Mouse (Mus musculus): Measurements from ENCODE around the gene Dvl1. TPM values are rescaled to one million over a fixed set of nuclear protein-coding genes. Genes with fewer than 3 reads are reported as not detected.

Gene Dvl1
- polyA plus RNA-seq, 1 experiment from 2014 or later, result 6.6 TPM

GRCm38 (mm10) chr4:155843231-155843630, 4.0 kb upstream of the Dvl1 start:
- Histone ChIP-seq H3K4me3 (ENCODE audit: low read depth, low read length) (no peak overlapping the region), H3K36me3 (ENCODE audit: control insufficient read depth, insufficient read depth, low read length) (peaks cover 10% of the 10 kb centered on the region; the same call in 1 of the 2 replicates), H3K4me2 (replicated peaks; ENCODE audit: low read depth, low read length) (no peak overlapping the region), H3K9ac (replicated peaks; ENCODE audit: low read depth, low read length) (no peak overlapping the region), H3K9me3 (ENCODE audit: control insufficient read depth, low read depth, low read length) (no peaks in the 10 kb centered on the region), H3K27me3 (ENCODE audit: control insufficient read depth, insufficient read depth, low read length) (no peaks in the 10 kb centered on the region), H3K4me1 (ENCODE audit: control insufficient read depth, insufficient read depth, low read length) (peaks cover 33% of the 10 kb centered on the region), H3K27ac (ENCODE audit: low read length) (no peak overlapping the region)
- ATAC-seq (ENCODE audit: insufficient number of reproducible peaks, insufficient read depth, low FRiP score, low read depth), result no peak
- 94% methylated on average over 5 of the region's 5 CpGs for WGBS

DNA sequence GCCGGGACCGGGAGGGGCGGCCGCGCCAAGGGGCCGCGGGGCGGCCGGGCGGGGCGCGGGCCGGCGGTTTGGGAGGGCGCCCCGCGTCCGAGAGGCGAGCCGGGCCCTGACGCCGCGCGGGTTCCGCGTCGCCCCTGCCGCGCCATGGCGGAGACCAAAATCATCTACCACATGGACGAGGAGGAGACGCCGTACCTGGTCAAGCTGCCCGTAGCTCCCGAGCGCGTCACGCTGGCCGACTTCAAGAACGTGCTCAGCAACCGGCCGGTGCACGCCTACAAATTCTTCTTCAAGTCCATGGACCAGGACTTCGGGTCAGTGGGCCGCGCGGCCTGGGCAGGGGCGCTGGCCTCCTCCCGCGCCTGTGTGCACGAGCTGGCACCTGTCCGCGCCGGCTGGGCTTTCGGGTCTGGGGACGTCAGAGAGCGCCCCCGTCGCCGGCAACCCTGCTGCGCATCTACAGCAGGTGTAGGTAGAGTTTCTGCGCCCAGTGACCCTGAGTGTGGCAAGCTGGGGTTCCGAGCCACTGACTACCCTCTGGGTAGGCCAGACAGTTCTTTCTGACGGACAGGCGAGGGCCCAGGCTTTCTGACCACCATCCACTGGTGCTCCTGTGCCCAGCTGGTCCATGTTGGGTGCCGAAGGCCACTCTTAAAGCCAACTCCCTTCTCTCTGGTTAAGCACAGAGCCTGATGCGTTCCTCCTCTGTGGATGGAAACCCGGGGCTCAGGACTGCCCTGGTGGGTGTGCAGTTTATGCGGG, 570 bp downstream of the Dvl1 start:
- no peaks in the 10 kb centered on the region for H3K27me3 ChIP-seq (ENCODE audit: control insufficient read depth, insufficient read depth, low read length)
- 2% methylated on average over 54 of the region's 69 CpGs for whole genome bisulfite sequencing
- H3K9ac ChIP-seq (replicated peaks; ENCODE audit: low read depth, low read length), result peak overlapping the region; percentile 86
- no peaks in the 10 kb centered on the region for H3K9me3 ChIP-seq (ENCODE audit: control insufficient read depth, low read depth, low read length)
- peaks cover 19% of the 10 kb centered on the region for H3K4me1 ChIP-seq (ENCODE audit: control insufficient read depth, insufficient read depth, low read length)
- H3K27ac ChIP-seq (ENCODE audit: low read length), result no peak overlapping the region
- H3K4me2 ChIP-seq (replicated peaks; ENCODE audit: low read depth, low read length), result peak overlapping the region; percentile 92
- peaks cover 6% of the 10 kb centered on the region; the same call in 1 of the 2 replicates for H3K36me3 ChIP-seq (ENCODE audit: control insufficient read depth, insufficient read depth, low read length)
- peak; percentile 10 for ATAC-seq (ENCODE audit: insufficient number of reproducible peaks, insufficient read depth, low FRiP score, low read depth)
- H3K4me3 ChIP-seq (ENCODE audit: low read depth, low read length), result peak overlapping the region; percentile 67

DNA sequence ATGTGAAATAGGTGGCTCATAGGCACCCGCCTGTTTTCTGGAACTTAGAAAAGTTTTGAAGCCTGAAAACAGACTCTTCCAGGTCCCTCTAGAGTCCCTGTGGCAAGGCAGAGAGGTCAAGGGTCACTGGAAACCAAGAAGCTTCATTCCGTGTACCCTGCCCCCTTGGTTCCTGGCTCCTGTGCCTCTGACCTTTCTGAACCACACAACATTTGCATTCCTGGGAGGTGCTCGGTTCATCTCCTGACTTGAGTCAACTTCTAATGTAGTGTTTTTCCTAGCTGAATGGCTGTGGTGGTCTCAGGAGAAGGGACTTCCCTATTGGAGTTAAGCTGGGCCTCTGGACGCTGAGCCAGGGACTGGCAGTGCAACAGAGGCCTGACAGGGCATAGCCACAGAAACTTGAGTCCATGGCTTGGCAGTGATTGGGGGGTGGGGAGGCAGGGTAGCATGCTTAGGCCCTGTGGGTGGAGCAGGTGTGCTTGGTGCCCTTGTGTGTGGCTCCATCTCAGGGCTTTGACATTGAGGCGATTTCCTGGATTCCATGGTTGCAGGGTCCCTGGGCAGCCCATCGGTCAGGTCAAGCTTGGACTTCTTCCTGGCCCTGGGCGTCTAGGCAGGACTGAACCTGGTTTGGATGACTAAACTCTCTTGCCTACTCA, 1.4 kb downstream of the Dvl1 start:
- no peak for ATAC-seq (ENCODE audit: insufficient number of reproducible peaks, insufficient read depth, low FRiP score, low read depth)
- 47% methylated on average over 7 of the region's 7 CpGs for WGBS
- H3K27ac ChIP-seq (ENCODE audit: low read length), result no peak overlapping the region

DNA sequence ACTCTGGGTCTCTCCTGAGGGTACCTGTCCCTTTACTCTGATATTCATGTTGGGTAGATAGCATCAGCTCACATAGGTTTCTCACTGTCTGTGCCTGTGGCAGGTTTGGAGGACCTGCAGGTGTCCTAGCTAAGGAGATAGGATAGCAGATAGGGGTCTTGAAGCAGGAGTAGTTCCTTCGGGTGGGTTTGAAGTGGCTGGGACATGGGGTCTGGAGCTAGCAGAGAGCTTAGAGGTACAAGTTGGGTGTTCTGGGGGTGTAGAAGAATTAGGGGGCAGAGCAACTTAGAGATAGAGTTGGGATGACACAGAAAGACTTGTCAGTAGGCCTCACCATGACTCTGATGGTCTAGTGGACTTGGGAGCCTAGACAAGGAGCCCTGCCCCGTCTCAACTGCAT, 2.2 kb downstream of the Dvl1 start:
- Histone ChIP-seq H3K27me3 (ENCODE audit: control insufficient read depth, insufficient read depth, low read length) (no peaks in the 10 kb centered on the region), H3K36me3 (ENCODE audit: control insufficient read depth, insufficient read depth, low read length) (peaks cover 4% of the 10 kb centered on the region), H3K9me3 (ENCODE audit: control insufficient read depth, low read depth, low read length) (no peaks in the 10 kb centered on the region), H3K4me3 (ENCODE audit: low read depth, low read length) (no peak overlapping the region), H3K27ac (ENCODE audit: low read length) (no peak overlapping the region), H3K4me2 (replicated peaks; ENCODE audit: low read depth, low read length) (no peak overlapping the region), H3K9ac (replicated peaks; ENCODE audit: low read depth, low read length) (no peak overlapping the region), H3K4me1 (ENCODE audit: control insufficient read depth, insufficient read depth, low read length) (peaks cover 19% of the 10 kb centered on the region)
- no peak for ATAC-seq (ENCODE audit: insufficient number of reproducible peaks, insufficient read depth, low FRiP score, low read depth)
- 85% methylated on average over 2 of the region's 2 CpGs for WGBS

More for the DNA sequence above, 1.4 kb downstream of the Dvl1 start:
- Histone ChIP-seq H3K4me2 (replicated peaks; ENCODE audit: low read depth, low read length) (peak overlapping the region; percentile 92), H3K4me1 (ENCODE audit: control insufficient read depth, insufficient read depth, low read length) (peaks cover 19% of the 10 kb centered on the region), H3K9me3 (ENCODE audit: control insufficient read depth, low read depth, low read length) (no peaks in the 10 kb centered on the region), H3K36me3 (ENCODE audit: control insufficient read depth, insufficient read depth, low read length) (no peaks in the 10 kb centered on the region), H3K9ac (replicated peaks; ENCODE audit: low read depth, low read length) (peak overlapping the region; percentile 86), H3K4me3 (ENCODE audit: low read depth, low read length) (peak overlapping the region; percentile 67), H3K27me3 (ENCODE audit: control insufficient read depth, insufficient read depth, low read length) (no peaks in the 10 kb centered on the region)

- 85% methylated on average over 3 of the region's 3 CpGs for WGBS
- Histone ChIP-seq H3K4me3 (ENCODE audit: low read depth, low read length) (no peak overlapping the region), H3K27me3 (ENCODE audit: control insufficient read depth, insufficient read depth, low read length) (no peaks in the 10 kb centered on the region), H3K27ac (ENCODE audit: low read length) (no peak overlapping the region), H3K36me3 (ENCODE audit: control insufficient read depth, insufficient read depth, low read length) (peaks cover 9% of the 10 kb centered on the region), H3K9me3 (ENCODE audit: control insufficient read depth, low read depth, low read length) (no peaks in the 10 kb centered on the region), H3K4me2 (replicated peaks; ENCODE audit: low read depth, low read length) (no peak overlapping the region), H3K4me1 (ENCODE audit: control insufficient read depth, insufficient read depth, low read length) (peaks cover 19% of the 10 kb centered on the region), H3K9ac (replicated peaks; ENCODE audit: low read depth, low read length) (no peak overlapping the region)
- ATAC-seq (ENCODE audit: insufficient number of reproducible peaks, insufficient read depth, low FRiP score, low read depth), result no peak
These were observed 2.7 kb downstream of the Dvl1 start for GRCm38 (mm10) chr4:155849792-155850451.

DNA sequence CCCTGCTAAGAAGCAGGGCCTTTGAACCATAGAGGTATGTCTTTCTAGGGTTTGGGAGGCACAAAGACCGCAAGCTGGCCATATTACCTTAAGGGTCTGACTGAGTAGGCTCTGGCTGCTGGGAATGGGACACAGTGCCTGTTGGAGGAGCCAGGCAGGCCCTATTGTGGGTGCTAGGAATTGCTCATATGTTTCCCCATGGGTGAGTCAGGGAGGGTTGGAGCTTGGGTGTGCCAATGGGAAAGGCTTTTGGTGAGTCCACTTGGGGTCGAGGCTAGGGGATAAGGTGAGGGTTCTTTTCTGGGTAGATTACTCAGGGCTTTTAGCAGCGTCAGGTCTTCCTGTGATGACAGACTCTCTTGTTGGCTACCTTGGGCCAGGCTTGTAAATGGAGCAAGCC, 4.2 kb downstream of the Dvl1 start:
- H3K27ac ChIP-seq (ENCODE audit: low read length), result no peak overlapping the region
- H3K4me1 ChIP-seq (ENCODE audit: control insufficient read depth, insufficient read depth, low read length), result peaks cover 19% of the 10 kb centered on the region
- no peaks in the 10 kb centered on the region for H3K9me3 ChIP-seq (ENCODE audit: control insufficient read depth, low read depth, low read length)
- H3K9ac ChIP-seq (replicated peaks; ENCODE audit: low read depth, low read length), result no peak overlapping the region
- no peaks in the 10 kb centered on the region for H3K27me3 ChIP-seq (ENCODE audit: control insufficient read depth, insufficient read depth, low read length)
- ATAC-seq (ENCODE audit: insufficient number of reproducible peaks, insufficient read depth, low FRiP score, low read depth), result no peak
- peaks cover 21% of the 10 kb centered on the region for H3K36me3 ChIP-seq (ENCODE audit: control insufficient read depth, insufficient read depth, low read length)
- 88% methylated on average over 3 of the region's 3 CpGs for WGBS
- no peak overlapping the region for H3K4me2 ChIP-seq (replicated peaks; ENCODE audit: low read depth, low read length)
- H3K4me3 ChIP-seq (ENCODE audit: low read depth, low read length), result no peak overlapping the region

- no peaks in the 10 kb centered on the region for H3K27me3 ChIP-seq (ENCODE audit: control insufficient read depth, insufficient read depth, low read length)
- no peaks in the 10 kb centered on the region for H3K9me3 ChIP-seq (ENCODE audit: control insufficient read depth, low read depth, low read length)
- no peak overlapping the region for H3K9ac ChIP-seq (replicated peaks; ENCODE audit: low read depth, low read length)
- WGBS, result 79% methylated on average over 2 of the region's 2 CpGs
- no peak overlapping the region for H3K4me2 ChIP-seq (replicated peaks; ENCODE audit: low read depth, low read length)
- H3K4me3 ChIP-seq (ENCODE audit: low read depth, low read length), result no peak overlapping the region
- peaks cover 21% of the 10 kb centered on the region for H3K36me3 ChIP-seq (ENCODE audit: control insufficient read depth, insufficient read depth, low read length)
- no peak for ATAC-seq (ENCODE audit: insufficient number of reproducible peaks, insufficient read depth, low FRiP score, low read depth)
- H3K4me1 ChIP-seq (ENCODE audit: control insufficient read depth, insufficient read depth, low read length), result peaks cover 14% of the 10 kb centered on the region
- no peak overlapping the region for H3K27ac ChIP-seq (ENCODE audit: low read length)
These were observed 4.8 kb downstream of the Dvl1 start for GRCm38 (mm10) chr4:155851951-155852411.

DNA sequence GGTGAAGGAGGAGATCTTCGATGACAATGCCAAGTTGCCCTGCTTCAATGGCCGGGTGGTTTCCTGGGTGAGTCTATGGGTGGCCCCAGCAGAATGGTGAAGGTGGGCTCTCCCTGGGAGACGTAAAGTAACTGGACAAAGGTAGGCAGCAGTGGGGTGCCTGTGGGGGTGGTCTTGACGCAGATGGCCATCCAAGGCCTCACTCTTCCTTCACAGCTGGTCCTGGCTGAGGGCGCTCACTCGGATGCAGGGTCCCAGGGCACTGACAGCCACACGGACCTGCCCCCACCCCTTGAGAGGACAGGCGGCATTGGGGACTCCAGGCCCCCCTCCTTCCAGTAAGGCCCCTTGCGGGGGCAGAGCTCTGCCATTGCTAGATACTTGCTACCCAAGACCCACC, 6.2 kb downstream of the Dvl1 start:
- WGBS, result 91% methylated on average over 9 of the region's 9 CpGs
- peaks cover 25% of the 10 kb centered on the region for H3K36me3 ChIP-seq (ENCODE audit: control insufficient read depth, insufficient read depth, low read length)
- no peaks in the 10 kb centered on the region for H3K27me3 ChIP-seq (ENCODE audit: control insufficient read depth, insufficient read depth, low read length)
- H3K4me2 ChIP-seq (replicated peaks; ENCODE audit: low read depth, low read length), result no peak overlapping the region
- no peak overlapping the region for H3K9ac ChIP-seq (replicated peaks; ENCODE audit: low read depth, low read length)
- no peak overlapping the region for H3K4me3 ChIP-seq (ENCODE audit: low read depth, low read length)
- no peaks in the 10 kb centered on the region for H3K9me3 ChIP-seq (ENCODE audit: control insufficient read depth, low read depth, low read length)
- H3K4me1 ChIP-seq (ENCODE audit: control insufficient read depth, insufficient read depth, low read length), result peaks cover 8% of the 10 kb centered on the region
- no peak for ATAC-seq (ENCODE audit: insufficient number of reproducible peaks, insufficient read depth, low FRiP score, low read depth)
- H3K27ac ChIP-seq (ENCODE audit: low read length), result no peak overlapping the region
